Mouse (Mus musculus) layer of hippocampus, adult 18-20 months (tissue): ENCODE results near the gene Epm2aip1. TPM values are rescaled to one million over a fixed set of nuclear protein-coding genes. Genes with fewer than 3 reads are reported as not detected.

Source experiments
- DNase-seq, 2 experiments: peaks; one replicate each; pipeline ENCODE4 v3.0.0; 2022; ENCODE audit warnings: low spot score in 2 of 2
- long read RNA-seq: library from polyadenylated mRNA; stranded (forward); transcript quantifications from one replicate; pipeline ENCODE4 v2.0.0, GENCODE M21; 2021
- total RNA-seq, 2 experiments: library from RNA; stranded (reverse); gene quantifications; 2 replicates each; pipeline ENCODE4 v1.2.3; 2021

Epm2aip1 gene
- 10 to 100 TPM; 79.6 to 80.9 TPM for total RNA-seq
- long read RNA-seq, full-length matches to known transcripts = 77 of 77 reads
- long read RNA-seq, partial matches to known transcripts = 0 of 77 reads
- long read RNA-seq, other reads (novel, unspliced or antisense) = 0 of 77 reads

GRCm38 (mm10) chr9:111271434-111272160, at the start of gene Epm2aip1, which contains the start of gene Mlh1:
Gene Epm2aip1 (plus strand): TSS chr9:111271929.
Gene Mlh1 (minus strand): TSS chr9:111271791.
- peak; percentile 99 for DNase-seq

GRCm38 (mm10) chr9:111223406-111223805, 48.3 kb upstream of the Epm2aip1 start:
- no peak for DNase-seq

DNA sequence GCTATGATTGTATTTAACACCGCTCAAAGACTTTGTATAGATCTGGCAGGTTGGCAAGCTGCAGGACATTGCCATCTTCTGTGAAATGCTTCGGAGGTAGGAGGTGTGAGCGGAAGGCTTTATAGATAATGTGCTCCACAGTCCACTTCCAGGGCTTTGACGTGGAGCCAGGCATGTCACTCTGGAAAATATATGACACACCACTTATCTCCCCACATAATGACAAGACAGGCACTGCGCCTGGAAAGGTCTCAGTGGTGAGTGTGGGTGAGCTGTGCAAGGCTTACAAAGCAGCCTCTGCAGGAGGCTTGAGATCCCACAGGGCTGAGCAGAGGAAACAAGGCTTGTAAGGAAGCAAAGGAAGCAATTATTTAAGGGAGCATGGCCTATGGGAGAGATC, 43.3 kb upstream of the Epm2aip1 start:
- no peak for DNase-seq

GRCm38 (mm10) chr9:111234701-111235100, 37.0 kb upstream of the Epm2aip1 start:
- no peak for DNase-seq

DNA sequence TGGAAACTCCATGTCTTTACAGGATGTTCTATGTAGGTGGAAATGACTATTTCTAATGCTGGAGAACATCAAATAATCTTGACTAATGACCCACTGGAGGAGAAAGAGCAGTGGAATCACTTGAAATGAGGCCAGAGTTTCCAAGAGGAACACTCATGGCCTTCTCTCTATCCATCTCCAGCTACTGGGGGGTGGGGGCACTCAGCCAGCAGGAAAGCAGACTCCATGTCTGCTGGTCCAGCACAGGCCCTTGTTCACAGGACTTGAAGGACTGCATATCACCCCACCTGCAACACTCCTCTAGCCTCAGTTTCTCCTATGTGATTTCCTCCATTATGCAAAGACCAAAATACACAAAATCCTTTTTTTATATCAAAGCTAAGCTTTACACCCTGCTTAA, 34.0 kb upstream of the Epm2aip1 start:
- DNase-seq = no peak

- DNase-seq = no peak
These were observed 31.9 kb upstream of the Epm2aip1 start for GRCm38 (mm10) chr9:111239821-111240220.

GRCm38 (mm10) chr9:111243384-111243783, 28.3 kb upstream of the Epm2aip1 start:
- no peak for DNase-seq

DNA sequence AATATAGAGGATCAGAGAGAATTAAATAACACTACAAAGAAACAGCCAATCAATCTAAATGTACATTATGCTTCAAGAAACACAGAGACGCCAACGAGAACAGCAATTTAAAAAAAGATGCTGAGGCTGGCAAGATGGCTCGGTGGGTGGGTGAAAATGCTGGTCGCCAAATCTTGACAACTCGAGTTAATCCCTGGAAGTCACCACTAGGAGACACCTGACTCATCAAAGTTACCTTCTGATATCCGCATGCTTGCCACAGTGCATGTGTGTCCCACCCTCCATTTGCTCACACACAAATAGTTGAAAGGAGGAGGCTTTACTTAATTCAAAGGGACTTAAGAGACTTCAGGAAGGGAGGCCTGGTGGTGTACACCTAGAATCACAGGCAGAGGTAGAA, 26.2 kb upstream of the Epm2aip1 start:
- DNase-seq = no peak

- peak in 1 of 2 experiments; percentile 38 for DNase-seq
These were observed 24.0 kb upstream of the Epm2aip1 start for GRCm38 (mm10) chr9:111247682-111248246.

DNA sequence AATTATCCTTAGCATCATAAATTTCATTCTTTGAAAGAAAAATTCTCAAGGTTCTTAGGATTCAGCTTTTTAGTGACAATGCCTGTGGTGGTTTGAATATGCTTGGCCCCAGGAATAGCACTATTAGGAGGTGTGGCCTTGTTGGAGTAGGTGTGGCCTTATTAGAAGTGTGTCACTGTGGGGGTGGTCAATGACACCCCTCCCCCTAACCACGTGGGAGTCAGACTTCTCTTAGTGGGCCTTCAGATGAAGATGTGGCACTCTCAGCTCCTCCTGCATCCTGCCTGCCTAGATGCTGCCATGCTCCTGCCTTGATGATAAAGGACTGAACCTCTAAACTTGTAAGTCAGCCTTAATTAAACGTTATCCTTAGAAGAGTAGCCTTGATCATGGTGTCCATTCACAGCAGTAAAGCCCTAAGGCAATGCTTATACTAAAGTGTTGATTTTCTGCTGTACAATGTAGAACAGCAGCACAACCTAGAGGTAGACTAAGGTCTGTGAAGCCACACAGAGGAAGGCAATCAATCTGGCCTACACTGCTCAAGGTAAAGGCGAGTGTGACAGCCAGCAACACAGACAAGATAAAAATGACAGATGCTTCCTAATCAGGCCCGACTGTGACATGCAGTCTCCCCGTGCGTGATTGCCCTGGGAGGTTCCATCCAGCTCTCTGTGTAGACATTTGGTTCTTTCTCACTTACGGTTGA, 19.4 kb upstream of the Epm2aip1 start:
- DNase-seq = no peak

DNA sequence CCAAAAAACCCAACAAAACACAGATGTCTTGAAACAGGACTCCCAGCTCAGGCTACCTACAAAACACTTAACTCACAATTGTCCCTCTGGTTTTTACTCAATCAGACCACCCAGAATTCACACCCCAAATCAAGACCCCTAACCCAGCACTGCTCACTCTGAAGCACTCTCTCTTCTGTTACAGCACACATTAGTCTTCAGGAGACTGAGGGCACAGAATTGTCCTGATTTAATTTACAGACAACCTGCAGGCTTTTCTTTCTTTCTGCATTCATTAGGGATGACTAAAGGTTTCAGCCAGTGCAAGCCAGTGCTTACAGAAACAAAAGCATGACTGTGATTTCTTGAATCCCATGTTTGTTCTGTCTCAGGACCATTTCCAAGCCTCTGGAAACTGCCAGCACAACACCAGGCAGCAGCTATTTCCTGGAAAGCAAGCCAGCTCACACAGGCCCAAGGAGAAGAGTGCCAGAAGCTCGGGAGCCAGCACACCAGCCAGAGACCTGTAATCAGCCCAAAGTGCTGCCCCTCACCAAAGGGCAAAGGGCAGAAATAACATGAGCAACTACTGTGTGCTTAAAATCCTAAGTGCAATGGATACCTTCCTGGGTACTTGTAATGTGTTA, 11.3 kb upstream of the Epm2aip1 start:
- peak; percentile 19 to 63 for DNase-seq

GRCm38 (mm10) chr9:111261356-111261755, 10.4 kb upstream of the Epm2aip1 start:
- no peak for DNase-seq

- DNase-seq = no peak
These were observed 3.7 kb upstream of the Epm2aip1 start for GRCm38 (mm10) chr9:111267998-111268397.

DNA sequence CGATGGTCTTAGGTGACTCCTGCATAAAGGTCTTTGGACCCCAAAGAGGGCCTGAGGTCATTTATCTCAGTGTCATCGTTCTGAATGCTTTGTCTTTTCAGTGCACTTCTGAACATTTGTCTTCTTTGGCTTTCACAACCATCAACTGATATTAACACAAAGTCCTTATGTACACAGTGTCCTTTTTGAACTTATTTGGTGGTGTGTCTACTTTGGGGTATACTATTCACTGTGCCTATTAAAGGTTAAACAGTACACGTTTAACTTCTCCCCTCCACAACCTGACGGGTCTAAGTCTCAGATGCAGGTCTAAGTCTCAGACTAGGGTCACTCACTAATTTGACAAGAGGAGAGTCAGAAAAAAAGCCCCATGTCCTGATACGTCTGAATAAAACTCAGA, 1.1 kb upstream of the Epm2aip1 start:
- DNase-seq = no peak

DNA sequence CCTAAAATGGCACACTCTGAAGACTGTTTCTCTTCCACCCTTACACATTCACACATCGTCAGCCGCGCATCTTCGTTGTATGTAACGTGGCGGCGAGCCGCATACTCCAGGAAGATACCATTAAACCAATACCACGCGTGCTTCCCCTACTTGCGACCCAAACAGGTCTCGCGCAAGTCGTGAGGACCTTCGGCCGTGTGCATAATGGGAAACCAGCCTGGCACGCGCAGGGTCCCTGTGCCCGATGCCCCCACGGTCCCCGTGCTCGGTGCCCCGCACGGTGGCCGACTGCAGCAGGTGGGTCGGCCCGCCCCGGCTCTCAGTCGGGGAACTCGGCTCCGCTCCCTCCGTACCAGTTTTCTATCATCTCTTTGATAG, 684 bp upstream of the Epm2aip1 start:
- DNase-seq = no peak

- no peak for DNase-seq
These were observed 627 bp downstream of the Epm2aip1 start for GRCm38 (mm10) chr9:111272356-111272755.

- no peak for DNase-seq
These were observed 1.5 kb downstream of the Epm2aip1 start for GRCm38 (mm10) chr9:111272996-111273785.

- DNase-seq = no peak
These were observed 2.2 kb downstream of the Epm2aip1 start for GRCm38 (mm10) chr9:111273958-111274357.

- DNase-seq = no peak
These were observed 3.4 kb downstream of the Epm2aip1 start for GRCm38 (mm10) chr9:111275156-111275555.

DNA sequence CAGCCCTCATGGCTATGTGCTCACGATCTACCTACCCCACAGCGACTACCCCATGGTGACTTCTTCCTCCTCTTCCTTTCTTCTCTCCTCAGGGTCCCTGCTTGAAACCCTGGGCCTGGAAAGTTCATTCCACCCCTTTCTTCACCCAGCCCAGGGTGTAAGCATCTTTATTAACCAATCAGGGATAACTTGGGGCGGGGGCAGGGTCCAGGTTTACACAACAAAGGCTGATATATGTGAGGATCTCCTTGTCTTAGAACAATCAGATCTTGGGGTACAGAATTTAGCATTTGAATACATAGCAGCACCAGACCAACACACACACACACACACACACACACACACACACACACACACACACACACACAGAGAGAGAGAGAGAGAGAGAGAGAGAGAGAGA, 13.3 kb downstream of the Epm2aip1 start:
- no peak for DNase-seq

- DNase-seq = no peak
These were observed 13.9 kb downstream of the Epm2aip1 start for GRCm38 (mm10) chr9:111285676-111286075.
